Comparison of ENCODE assay signal across 9 mouse cellular contexts in genomic region chr5:36367181-36367610, GRCm38 (mm10). TPM values are rescaled to one million over a fixed set of nuclear protein-coding genes. Genes with fewer than 3 reads are reported as not detected.
DNase-seq lines count a peak whose midpoint lies in the region; TF ChIP-seq lines count a peak whose summit lies in the region.
"Had no signal": no experiment of that assay in that cellular context is flagged by ENCODE, and none has a peak within 500 bp of the region (broad histone marks: within the 10 kb centered on the region; RNA-seq: fewer than 3 reads in every experiment).

No protein-coding gene starts in this region.

- no peak for TF ChIP-seq CTCF in layer of hippocampus, adult 2 months (conservative IDR thresholded peaks at IDR 0.05)

- WGBS in forebrain, embryonic 10.5 days = 76% methylated on average over 3 of the region's 3 CpGs

- H3K4me3 ChIP-seq in layer of hippocampus, adult 2 months = no peak overlapping the region
- H3K4me3 ChIP-seq in forebrain, embryonic 10.5 days = no peak overlapping the region

- H3K9me3 ChIP-seq in forebrain, embryonic 10.5 days = no peaks in the 10 kb centered on the region

- DNase-seq in layer of hippocampus, adult 2 months (ENCODE audit: low spot score in 2 of 2) = no peak
- no peak for DNase-seq in layer of hippocampus, postnatal 10 days (ENCODE audit: low spot score in 2 of 2)
- DNase-seq in adrenal gland, adult 2 months = peak; percentile 86
- peak; percentile 43 to 68 for DNase-seq in gastrocnemius, adult 8-10 months (ENCODE audit: low spot score in 2 of 2)
- DNase-seq in heart, postnatal 4 days = peak; percentile 63
- DNase-seq in layer of hippocampus, postnatal 14 days (ENCODE audit: low spot score in 2 of 2) = no peak
- DNase-seq in forebrain, embryonic 10.5 days (ENCODE audit: extremely low spot score, low spot score) = no peak
- DNase-seq: midbrain, embryonic 14.5 days had no signal

- no peaks in the 10 kb centered on the region for H3K27me3 ChIP-seq in forebrain, embryonic 10.5 days (ENCODE audit: poor library complexity, severe bottlenecking)

- H3K4me1 ChIP-seq in forebrain, embryonic 10.5 days = peaks cover 53% of the 10 kb centered on the region

- H3K36me3 ChIP-seq in forebrain, embryonic 10.5 days (replicated peaks) = no peaks in the 10 kb centered on the region

- peak overlapping the region; percentile 14; the same call in 1 of the 2 replicates for H3K27ac ChIP-seq in layer of hippocampus, adult 2 months
- H3K27ac ChIP-seq in forebrain, embryonic 10.5 days = no peak overlapping the region

RNA-seq across cellular contexts. Expression of gene Sorcs2, which starts 30.7 kb away (rescaled TPM):
- total RNA-seq in layer of hippocampus, adult 2 months (2021) = 10 to 100 TPM; 49.2 to 54.8 TPM
- total RNA-seq in layer of hippocampus, postnatal 10 days (2021) = 10 to 100 TPM; 56.9 to 60.9 TPM
- total RNA-seq in adrenal gland, adult 2 months (2021) = 10 to 100 TPM in 1 of 2 experiments, 1 to 10 TPM in 1; 10.0 to 16.4 TPM
- 18.4 and 19.7 TPM in 2 replicates for polyA plus RNA-seq in adrenal gland, adult 2 months (2012; rRNA removed)
- total RNA-seq in gastrocnemius, adult 8-10 months (2022) = 1 to 10 TPM in 3 of 4 experiments, under 1 TPM in 1; 0.92 to 2.3 (median 1.2) TPM
- total RNA-seq in heart, postnatal 4 days (2021) = 10 to 100 TPM; 18.1 TPM
- total RNA-seq in layer of hippocampus, postnatal 14 days (2021) = 10 to 100 TPM; 54.7 to 58.8 TPM
- 4.7 and 4.8 TPM in 2 replicates for polyA plus RNA-seq in forebrain, embryonic 10.5 days (2016; fragmentation: Nextera tagmentation; extraction: Ambion mirVana)
- total RNA-seq: MEL had no signal

Comparison
In these comparisons a context has a peak if more than half of its experiments do, and no peak if none do; other contexts are left out.
1. DNase-seq: peak in adrenal gland, adult 2 months (single experiment), gastrocnemius, adult 8-10 months (2 of 2) and heart, postnatal 4 days (single experiment); none in layer of hippocampus, adult 2 months (0 of 2), layer of hippocampus, postnatal 10 days (0 of 2), layer of hippocampus, postnatal 14 days (0 of 2) and forebrain, embryonic 10.5 days (single experiment).